Mouse (Mus musculus) stomach, embryonic 16.5 days (tissue): Measurements from ENCODE around the gene Wipf2. TPM values are rescaled to one million over a fixed set of nuclear protein-coding genes. Genes with fewer than 3 reads are reported as not detected.
"Not testable (repeated sequence)": the region's sequence is repeated elsewhere in the genome, so short reads cannot be mapped to it uniquely, and the experiment has no call there.

Source experiments
- ATAC-seq: fragments of 200-750 bp; cut with Nextera tagmentation; 2 replicates; pipeline ENCODE4 v1.8.0; 2017; ENCODE audit warnings: moderate number of reproducible peaks, moderate TSS enrichment; ENCODE audit not compliant: insufficient read depth, low FRiP score
- H3K27ac ChIP-seq: fragments of 300-500 bp; sonication (generic); 2 replicates; pipeline ENCODE4 v1.5.1; 2014; ENCODE audit warnings: low read length
- H3K27me3 ChIP-seq: fragments of 300-500 bp; sonication (generic); 2 replicates; pipeline ENCODE4 v1.6.1; 2014; ENCODE audit warnings: low read length, control low read depth, mixed read lengths; ENCODE audit not compliant: control insufficient read depth, insufficient read depth
- H3K36me3 ChIP-seq: fragments of 300-500 bp; sonication (generic); 2 replicates; pipeline ENCODE4 v1.6.1; 2014; ENCODE audit warnings: low read length; ENCODE audit not compliant: control insufficient read depth, insufficient read depth
- H3K4me1 ChIP-seq: fragments of 300-500 bp; sonication (generic); 2 replicates; pipeline ENCODE4 v1.6.1; 2014; ENCODE audit warnings: low read length, control low read depth, mixed read lengths; ENCODE audit not compliant: control insufficient read depth, insufficient read depth
- H3K4me2 ChIP-seq: fragments of 300-500 bp; sonication (generic); 2 replicates; pipeline ENCODE4 v1.6.1; 2014; ENCODE audit warnings: low read depth, low read length, mixed read lengths
- H3K4me3 ChIP-seq: fragments of 300-500 bp; sonication (generic); replicated peaks from 2 replicates; pipeline ENCODE4 v1.5.1; 2014; ENCODE audit warnings: mild to moderate bottlenecking, low read length
- H3K9ac ChIP-seq: fragments of 300-500 bp; sonication (generic); 2 replicates; pipeline ENCODE4 v1.6.1; 2014; ENCODE audit warnings: low read length
- H3K9me3 ChIP-seq: fragments of 300-500 bp; sonication (generic); replicated peaks from 2 replicates; pipeline ENCODE4 v1.6.1; 2016; ENCODE audit warnings: low read length, control low read depth; ENCODE audit not compliant: control insufficient read depth
- WGBS: fragments of 180-500 bp; shearing (Covaris S2); extraction: QIAGEN DNeasy Blood & Tissue Kit; methylation state at CpG from one replicate; pipeline ENCODE4 v1.1.7; 2014; 5-methylcytosine and 5-hydroxymethylcytosine counted together
- polyA plus RNA-seq: library from polyadenylated mRNA; unstranded; fragments of >200 nt; fragmentation: Nextera tagmentation; extraction: Ambion mirVana; gene quantifications from 2 replicates; pipeline ENCODE4 v1.2.1, GENCODE M21; 2015

The Wipf2 gene
- polyA plus RNA-seq, 1 experiment from 2014 or later: 5.0 TPM

GRCm38 (mm10) chr11:98922851-98923711, 59.6 kb downstream of the Wipf2 start:
- H3K36me3 ChIP-seq, H3K27me3 ChIP-seq, H3K9me3 ChIP-seq, H3K4me3 ChIP-seq: not testable (repeated sequence)
- H3K27ac ChIP-seq: peak overlapping the region; percentile 93
- WGBS: 37% methylated on average over 16 of the region's 16 CpGs
- peak; percentile 83 for ATAC-seq
- peak overlapping the region; percentile 38 for H3K4me2 ChIP-seq
- H3K9ac ChIP-seq: peak overlapping the region; percentile 43; the same call in 1 of the 2 replicates
- peaks cover 46% of the 10 kb centered on the region for H3K4me1 ChIP-seq

- H3K27me3 ChIP-seq: no peaks in the 10 kb centered on the region
Observed at GRCm38 (mm10) chr11:98924633-98925175, 61.3 kb downstream of the Wipf2 start.

GRCm38 (mm10) chr11:98925265-98925721, 61.9 kb downstream of the Wipf2 start:
- Histone ChIP-seq H3K36me3 (no peaks in the 10 kb centered on the region), H3K4me3 (0 out of 2 replicates have a peak overlapping the region, but pooled peaks have one; percentile 0), H3K9ac (peak overlapping the region; percentile 66), H3K27ac (peak overlapping the region; percentile 93), H3K27me3 (no peaks in the 10 kb centered on the region), H3K9me3 (no peaks in the 10 kb centered on the region), H3K4me2 (peak overlapping the region; percentile 41), H3K4me1 (peaks cover 67% of the 10 kb centered on the region)
- ATAC-seq: peak; percentile 31
- 7% methylated on average over 10 of the region's 10 CpGs for WGBS

More at GRCm38 (mm10) chr11:98924633-98925175, 61.3 kb downstream of the Wipf2 start:
- Histone ChIP-seq H3K36me3 (no peaks in the 10 kb centered on the region), H3K4me1 (peaks cover 61% of the 10 kb centered on the region), H3K9ac (peak overlapping the region; percentile 66), H3K4me3 (no peak overlapping the region), H3K27ac (peak overlapping the region; percentile 93), H3K4me2 (peak overlapping the region; percentile 41; the same call in 1 of the 2 replicates), H3K9me3 (no peaks in the 10 kb centered on the region)
- ATAC-seq: no peak
- WGBS: 35% methylated on average over 5 of the region's 5 CpGs

- H3K4me2 ChIP-seq: peak overlapping the region; percentile 41
- no peaks in the 10 kb centered on the region for H3K36me3 ChIP-seq
- no peaks in the 10 kb centered on the region for H3K27me3 ChIP-seq
- peak; percentile 18 for ATAC-seq
- 11% methylated on average over 12 of the region's 12 CpGs for whole genome bisulfite sequencing
- peak overlapping the region; percentile 66 for H3K9ac ChIP-seq
- 0 out of 2 replicates have a peak overlapping the region, but pooled peaks have one; percentile 0 for H3K4me3 ChIP-seq
- no peaks in the 10 kb centered on the region for H3K9me3 ChIP-seq
- peak overlapping the region; percentile 93 for H3K27ac ChIP-seq
- H3K4me1 ChIP-seq: peaks cover 73% of the 10 kb centered on the region
Observed at GRCm38 (mm10) chr11:98925868-98926311, 62.5 kb downstream of the Wipf2 start.

- WGBS: 69% methylated on average over 7 of the region's 7 CpGs
- H3K4me2 ChIP-seq: peak overlapping the region; percentile 41; the same call in 1 of the 2 replicates
- peaks cover 80% of the 10 kb centered on the region for H3K4me1 ChIP-seq
- no peak for ATAC-seq
- peak overlapping the region; percentile 66; the same call in 1 of the 2 replicates for H3K9ac ChIP-seq
- H3K4me3 ChIP-seq: no peak overlapping the region
- H3K9me3 ChIP-seq: no peaks in the 10 kb centered on the region
- H3K36me3 ChIP-seq: no peaks in the 10 kb centered on the region
- H3K27ac ChIP-seq: peak overlapping the region; percentile 93
- H3K27me3 ChIP-seq: no peaks in the 10 kb centered on the region
Observed at GRCm38 (mm10) chr11:98926553-98926952, 63.1 kb downstream of the Wipf2 start.

GRCm38 (mm10) chr11:98927438-98928076, 64.1 kb downstream of the Wipf2 start, which contains the start of gene Rara:
TSS of gene Rara (plus strand) at chr11:98927818.
- H3K9ac ChIP-seq: peak within 1 kb of the TSS; percentile 80
- no peaks in the 10 kb centered on the region for H3K27me3 ChIP-seq
- no peaks in the 10 kb centered on the region for H3K9me3 ChIP-seq
- H3K4me3 ChIP-seq: peak within 1 kb of the TSS; percentile 62
- no peaks in the 10 kb centered on the region for H3K36me3 ChIP-seq
- peak within 1 kb of the TSS; percentile 93 for H3K27ac ChIP-seq
- 6% methylated on average over 21 of the region's 21 CpGs for WGBS
- H3K4me2 ChIP-seq: peak within 1 kb of the TSS; percentile 72
- H3K4me1 ChIP-seq: peaks cover 87% of the 10 kb centered on the region
- no peak for ATAC-seq

GRCm38 (mm10) chr11:98928186-98928893, 64.9 kb downstream of the Wipf2 start:
- H3K9ac ChIP-seq: peak overlapping the region; percentile 80
- no peak for ATAC-seq
- no peaks in the 10 kb centered on the region for H3K9me3 ChIP-seq
- peak overlapping the region; percentile 72 for H3K4me2 ChIP-seq
- H3K36me3 ChIP-seq: no peaks in the 10 kb centered on the region
- H3K4me3 ChIP-seq: peak overlapping the region; percentile 62
- peak overlapping the region; percentile 90 for H3K27ac ChIP-seq
- WGBS: 12% methylated on average over 12 of the region's 12 CpGs
- peaks cover 90% of the 10 kb centered on the region for H3K4me1 ChIP-seq
- H3K27me3 ChIP-seq: no peaks in the 10 kb centered on the region

- ATAC-seq: no peak
- Histone ChIP-seq H3K27me3 (no peaks in the 10 kb centered on the region), H3K4me3 (peak overlapping the region; percentile 62), H3K4me2 (peak overlapping the region; percentile 72), H3K36me3 (no peaks in the 10 kb centered on the region), H3K4me1 (peaks cover 80% of the 10 kb centered on the region), H3K27ac (peak overlapping the region; percentile 90), H3K9ac (peak overlapping the region; percentile 68), H3K9me3 (no peaks in the 10 kb centered on the region)
- WGBS: 25% methylated on average over 9 of the region's 9 CpGs
Observed at GRCm38 (mm10) chr11:98929503-98929902, 66.1 kb downstream of the Wipf2 start.
